Mouse (Mus musculus) left cerebral cortex, adult 8-10 months (tissue): ENCODE measurements around the gene Clcn7. TPM values are rescaled to one million over a fixed set of nuclear protein-coding genes. Genes with fewer than 3 reads are reported as not detected.

Experiments
- DNase-seq, 2 experiments: peaks; one replicate each; pipeline ENCODE4 v3.0.0; 2022; ENCODE audit warnings: low spot score in 2 of 2
- total RNA-seq, 4 experiments: library from RNA; stranded (reverse); gene quantifications; 2 replicates each; pipeline ENCODE4 v1.2.4; 2022

Clcn7 gene
- total RNA-seq, 4 experiments from 2014 or later, result 50.0 to 54.5 (median 51.1) TPM

DNA sequence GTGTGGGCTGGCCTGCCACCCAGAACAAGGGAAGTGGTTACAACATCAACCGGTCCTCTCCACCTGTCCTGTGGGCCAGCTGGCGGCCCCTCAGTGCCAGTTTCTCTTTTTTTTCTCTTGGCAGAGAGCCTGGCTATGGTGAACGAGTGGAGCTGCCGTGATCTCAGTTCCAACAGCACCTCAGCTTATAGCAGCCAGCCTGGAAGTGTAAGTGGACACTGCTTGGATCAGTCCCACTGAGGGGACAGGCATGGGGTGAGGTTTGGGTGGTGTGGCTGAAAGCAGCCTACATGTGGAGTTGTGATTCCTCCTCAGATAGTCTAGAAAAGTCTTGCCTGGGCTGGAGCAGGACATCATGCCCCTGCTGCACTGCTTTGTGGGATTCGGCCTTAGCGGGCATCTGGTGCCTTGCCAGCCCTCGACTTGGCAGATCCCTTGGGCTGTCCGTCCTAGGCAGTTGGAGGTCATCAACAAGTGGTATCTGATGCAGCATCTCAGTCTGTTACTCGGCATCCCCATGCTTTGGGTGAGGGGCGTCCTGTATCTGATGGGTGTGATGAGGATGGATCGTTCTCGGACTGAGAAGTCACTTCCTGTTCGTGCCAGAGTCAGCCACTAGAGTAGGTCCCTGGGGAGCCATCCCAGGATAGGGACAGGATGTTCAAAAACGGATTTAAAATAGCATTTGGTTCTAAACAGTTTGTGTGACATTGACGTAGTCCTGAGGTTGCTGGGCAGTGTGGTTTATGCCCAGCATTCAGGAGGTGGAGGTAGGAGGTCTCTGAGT, 77.7 kb downstream of the Clcn7 start:
- no peak for DNase-seq

DNA sequence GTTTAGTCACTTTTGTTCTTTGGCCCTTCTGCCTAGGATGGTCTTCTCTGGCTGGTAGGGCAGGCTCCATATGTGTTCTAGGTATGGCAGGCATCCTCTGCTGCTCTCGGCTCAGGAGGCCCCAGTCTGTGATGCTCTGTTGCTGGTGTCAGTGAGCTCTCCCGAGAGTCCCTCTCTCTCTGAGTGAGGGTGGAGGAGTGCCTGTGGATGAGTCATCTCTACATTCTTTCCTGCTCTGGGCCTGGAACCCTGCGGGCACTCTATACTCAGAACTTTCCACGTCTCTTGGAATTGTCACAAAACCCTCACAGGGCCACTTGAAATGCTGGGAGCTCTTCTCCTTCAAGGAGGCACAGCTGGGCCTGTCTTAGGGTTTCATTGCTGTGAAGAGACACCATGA, 78.5 kb downstream of the Clcn7 start:
- DNase-seq, result no peak

Other genes with a start within 250 kb of the Clcn7 start
- 10 to 100 TPM; 28.1 to 33.7 (median 32.0) TPM for gene Nubp2, start 247.0 kb upstream of the Clcn7 start, total RNA-seq
- 10 to 100 TPM; 51.6 to 57.5 (median 55.3) TPM for gene Spsb3, start 246.7 kb upstream of the Clcn7 start, total RNA-seq
- gene Eme2, start 238.3 kb upstream of the Clcn7 start, total RNA-seq, result 10 to 100 TPM; 44.3 to 57.5 (median 48.6) TPM
- gene Mrps34, start 238.3 kb upstream of the Clcn7 start, total RNA-seq, result 10 to 100 TPM; 65.0 to 73.3 (median 69.1) TPM
- 10 to 100 TPM; 43.5 to 59.7 (median 55.1) TPM for gene Nme3, start 236.9 kb upstream of the Clcn7 start, total RNA-seq
- gene Mapk8ip3, start 196.4 kb upstream of the Clcn7 start, total RNA-seq, result 100 to 1,000 TPM; 348 to 379 (median 363) TPM
- gene Jpt2, start 172.7 kb upstream of the Clcn7 start, total RNA-seq, result 1 to 10 TPM; 5.4 to 7.7 (median 7.0) TPM
- gene Cramp1l, start 117.6 kb upstream of the Clcn7 start, total RNA-seq, result 10 to 100 TPM; 25.7 to 28.9 (median 26.7) TPM
- gene Ift140, start 117.3 kb upstream of the Clcn7 start, total RNA-seq, result 10 to 100 TPM; 17.4 to 21.5 (median 20.3) TPM
- 10 to 100 TPM in 3 of 4 experiments, 1 to 10 TPM in 1; 7.5 to 11.2 (median 10.6) TPM for gene Tmem204, start 49.8 kb upstream of the Clcn7 start, total RNA-seq
- gene Telo2, start 17.4 kb upstream of the Clcn7 start, total RNA-seq, result 10 to 100 TPM; 22.6 to 34.6 (median 28.6) TPM
- gene Ptx4, start 12.6 kb upstream of the Clcn7 start, total RNA-seq, result under 1 TPM; 0.65 to 0.96 (median 0.75) TPM
- gene Ccdc154, start 29.1 kb downstream of the Clcn7 start, total RNA-seq, result not detected
- gene Gm38655, start 42.1 kb downstream of the Clcn7 start, total RNA-seq, result under 1 TPM in 1 of 4 experiments, not detected in 3; 0.42 TPM
- 10 to 100 TPM; 17.7 to 19.9 (median 19.6) TPM for gene BC003965, start 51.2 kb downstream of the Clcn7 start, total RNA-seq
- gene Unkl, start 55.0 kb downstream of the Clcn7 start, total RNA-seq, result 10 to 100 TPM; 37.0 to 40.0 (median 37.8) TPM
- gene Gnptg, start 106.7 kb downstream of the Clcn7 start, total RNA-seq, result 10 to 100 TPM; 73.0 to 83.6 (median 76.1) TPM
- 10 to 100 TPM; 18.4 to 26.5 (median 24.7) TPM for gene Tsr3, start 106.8 kb downstream of the Clcn7 start, total RNA-seq
- gene Baiap3, start 123.0 kb downstream of the Clcn7 start, total RNA-seq, result 10 to 100 TPM; 14.5 to 33.9 (median 31.2) TPM
- 100 to 1,000 TPM; 228 to 239 (median 235) TPM for gene Ube2i, start 141.2 kb downstream of the Clcn7 start, total RNA-seq
- gene Prss34, start 165.0 kb downstream of the Clcn7 start, total RNA-seq, result not detected
- gene Prss28, start 175.3 kb downstream of the Clcn7 start, total RNA-seq, result not detected
- gene Prss29, start 185.3 kb downstream of the Clcn7 start, total RNA-seq, result not detected
- gene Tpsab1, start 212.2 kb downstream of the Clcn7 start, total RNA-seq, result not detected
- not detected for gene Tpsb2, start 232.9 kb downstream of the Clcn7 start, total RNA-seq
- not detected for gene Tpsg1, start 235.9 kb downstream of the Clcn7 start, total RNA-seq